Mouse (Mus musculus) neural tube, embryonic 13.5 days (tissue): ENCODE results near the gene Olfr281. TPM values are rescaled to one million over a fixed set of nuclear protein-coding genes. Genes with fewer than 3 reads are reported as not detected.

Experiments used
- ATAC-seq: fragments of 200-750 bp; cut with Nextera tagmentation; 2 replicates; pipeline ENCODE4 v1.8.0; 2017; ENCODE audit warnings: low read depth, mild to moderate bottlenecking, moderate TSS enrichment, moderate library complexity
- H3K27ac ChIP-seq: fragments of 300-500 bp; sonication (generic); replicated peaks from 2 replicates; pipeline ENCODE4 v1.5.1; 2015; ENCODE audit warnings: moderate library complexity, mild to moderate bottlenecking, inconsistent platforms
- H3K27me3 ChIP-seq: fragments of 300-500 bp; sonication (generic); 2 replicates; pipeline ENCODE4 v1.6.1; 2015; ENCODE audit warnings: mild to moderate bottlenecking, inconsistent platforms
- H3K36me3 ChIP-seq: fragments of 300-500 bp; sonication (generic); 2 replicates; pipeline ENCODE4 v1.6.1; 2015; ENCODE audit warnings: mild to moderate bottlenecking, inconsistent platforms
- H3K4me1 ChIP-seq: fragments of 300-500 bp; sonication (generic); replicated peaks from 2 replicates; pipeline ENCODE4 v1.6.1; 2015; ENCODE audit warnings: inconsistent platforms
- H3K4me2 ChIP-seq: fragments of 300-500 bp; sonication (generic); 2 replicates; pipeline ENCODE4 v1.6.1; 2015; ENCODE audit warnings: inconsistent platforms, mild to moderate bottlenecking, moderate library complexity
- H3K4me3 ChIP-seq: fragments of 300-500 bp; sonication (generic); 2 replicates; pipeline ENCODE4 v1.5.1; 2015; ENCODE audit warnings: mild to moderate bottlenecking, inconsistent platforms
- H3K9ac ChIP-seq: fragments of 300-500 bp; sonication (generic); 2 replicates; pipeline ENCODE4 v1.6.1; 2015; ENCODE audit warnings: moderate library complexity, mild to moderate bottlenecking, inconsistent platforms
- H3K9me3 ChIP-seq: fragments of 300-500 bp; sonication (generic); 2 replicates; pipeline ENCODE4 v1.6.1; 2016; ENCODE audit warnings: inconsistent platforms
- WGBS: fragments of 180-500 bp; shearing (Covaris S2); methylation state at CpG from one replicate; pipeline ENCODE4 v1.1.7; 2015; 5-methylcytosine and 5-hydroxymethylcytosine counted together
- polyA plus RNA-seq: library from polyadenylated mRNA; unstranded; fragments of >200 nt; fragmentation: Nextera tagmentation; extraction: Ambion mirVana; gene quantifications from 2 replicates; pipeline ENCODE4 v1.2.1, GENCODE M21; 2015

Gene Olfr281
- polyA plus RNA-seq, 1 experiment from 2014 or later, result not detected

GRCm38 (mm10) chr15:98444561-98444960 is 7.8 kb upstream of the Olfr281 start:
- no peak for ATAC-seq
- no peak overlapping the region for H3K27ac ChIP-seq
- no peaks in the 10 kb centered on the region for H3K9me3 ChIP-seq
- H3K4me2 ChIP-seq, result no peak overlapping the region
- H3K9ac ChIP-seq, result no peak overlapping the region
- H3K27me3 ChIP-seq, result no peaks in the 10 kb centered on the region
- H3K36me3 ChIP-seq, result no peaks in the 10 kb centered on the region
- no peak overlapping the region for H3K4me3 ChIP-seq
- H3K4me1 ChIP-seq, result no peaks in the 10 kb centered on the region
- 84% methylated on average over 3 of the region's 3 CpGs for WGBS

- Histone ChIP-seq H3K27me3 (no peaks in the 10 kb centered on the region), H3K9ac (no peak overlapping the region), H3K4me2 (no peak overlapping the region), H3K4me3 (no peak overlapping the region), H3K27ac (no peak overlapping the region), H3K36me3 (no peaks in the 10 kb centered on the region), H3K4me1 (no peaks in the 10 kb centered on the region), H3K9me3 (no peaks in the 10 kb centered on the region)
- no peak for ATAC-seq
- 62% methylated on average over 4 of the region's 4 CpGs for whole genome bisulfite sequencing
These were observed 3.9 kb upstream of the Olfr281 start for GRCm38 (mm10) chr15:98448521-98448920.

- Histone ChIP-seq H3K4me1 (no peaks in the 10 kb centered on the region), H3K27me3 (no peaks in the 10 kb centered on the region), H3K9ac (no peak within 1 kb of the TSS), H3K36me3 (no peaks in the 10 kb centered on the region), H3K27ac (no peak within 1 kb of the TSS), H3K4me3 (no peak within 1 kb of the TSS), H3K9me3 (no peaks in the 10 kb centered on the region), H3K4me2 (no peak within 1 kb of the TSS)
- 88% methylated on average over 4 of the region's 4 CpGs for WGBS
- ATAC-seq, result no peak
These were observed 17.2 kb downstream of the Olfr281 start, which contains the start of gene OR5BS1P for GRCm38 (mm10) chr15:98469596-98469995. Gene OR5BS1P, plus strand, starts transcription at chr15:98469896.

GRCm38 (mm10) chr15:98471539-98471938 is 19.2 kb downstream of the Olfr281 start:
- H3K4me1 ChIP-seq, result no peaks in the 10 kb centered on the region
- 89% methylated on average over 13 of the region's 13 CpGs for WGBS

GRCm38 (mm10) chr15:98474958-98475357 is 22.6 kb downstream of the Olfr281 start:
- ATAC-seq, result no peak
- Histone ChIP-seq H3K36me3 (no peaks in the 10 kb centered on the region), H3K9ac (no peak overlapping the region), H3K4me1 (no peaks in the 10 kb centered on the region), H3K4me2 (no peak overlapping the region), H3K27me3 (no peaks in the 10 kb centered on the region), H3K9me3 (no peaks in the 10 kb centered on the region), H3K4me3 (no peak overlapping the region), H3K27ac (no peak overlapping the region)
- WGBS, result 82% methylated on average over 10 of the region's 10 CpGs

More at GRCm38 (mm10) chr15:98471539-98471938, 19.2 kb downstream of the Olfr281 start:
- Histone ChIP-seq H3K4me2 (no peak overlapping the region), H3K27me3 (no peaks in the 10 kb centered on the region), H3K27ac (no peak overlapping the region), H3K9me3 (no peaks in the 10 kb centered on the region), H3K4me3 (no peak overlapping the region), H3K36me3 (no peaks in the 10 kb centered on the region), H3K9ac (no peak overlapping the region)
- no peak for ATAC-seq

GRCm38 (mm10) chr15:98475382-98475781 is 23.0 kb downstream of the Olfr281 start:
- Histone ChIP-seq H3K9me3 (no peaks in the 10 kb centered on the region), H3K4me2 (no peak overlapping the region), H3K36me3 (no peaks in the 10 kb centered on the region), H3K9ac (no peak overlapping the region), H3K27ac (no peak overlapping the region), H3K4me1 (no peaks in the 10 kb centered on the region), H3K27me3 (no peaks in the 10 kb centered on the region), H3K4me3 (no peak overlapping the region)
- WGBS, result 53% methylated on average over 10 of the region's 10 CpGs
- ATAC-seq, result no peak

- Histone ChIP-seq H3K36me3 (no peaks in the 10 kb centered on the region), H3K4me3 (no peak overlapping the region), H3K9ac (no peak overlapping the region), H3K4me2 (no peak overlapping the region), H3K27ac (no peak overlapping the region), H3K9me3 (no peaks in the 10 kb centered on the region), H3K4me1 (no peaks in the 10 kb centered on the region), H3K27me3 (no peaks in the 10 kb centered on the region)
- WGBS, result 86% methylated on average over 5 of the region's 5 CpGs
- ATAC-seq, result no peak
These were observed 23.9 kb downstream of the Olfr281 start for GRCm38 (mm10) chr15:98476281-98476680.

- Histone ChIP-seq H3K27ac (no peak overlapping the region), H3K4me1 (no peaks in the 10 kb centered on the region), H3K4me2 (no peak overlapping the region), H3K27me3 (no peaks in the 10 kb centered on the region), H3K36me3 (no peaks in the 10 kb centered on the region), H3K4me3 (no peak overlapping the region), H3K9me3 (no peaks in the 10 kb centered on the region), H3K9ac (no peak overlapping the region)
- ATAC-seq, result no peak
- WGBS, result 76% methylated on average over 7 of the region's 7 CpGs
These were observed 27.2 kb downstream of the Olfr281 start for GRCm38 (mm10) chr15:98479568-98480102.

- Histone ChIP-seq H3K36me3 (no peaks in the 10 kb centered on the region), H3K4me2 (no peak within 1 kb of the TSS), H3K27ac (no peak within 1 kb of the TSS), H3K4me1 (no peaks in the 10 kb centered on the region), H3K9ac (no peak within 1 kb of the TSS), H3K9me3 (no peaks in the 10 kb centered on the region), H3K4me3 (no peak within 1 kb of the TSS), H3K27me3 (no peaks in the 10 kb centered on the region)
- ATAC-seq, result no peak
- WGBS, result 64% methylated on average over 3 of the region's 3 CpGs
These were observed 30.3 kb downstream of the Olfr281 start, which contains the start of gene Lalba for GRCm38 (mm10) chr15:98482701-98483100. Gene Lalba, minus strand, starts transcription at chr15:98482721.

- WGBS, result 72% methylated on average over 18 of the region's 18 CpGs
- H3K36me3 ChIP-seq, result no peaks in the 10 kb centered on the region
- no peaks in the 10 kb centered on the region for H3K9me3 ChIP-seq
- H3K4me1 ChIP-seq, result no peaks in the 10 kb centered on the region
- H3K27me3 ChIP-seq, result no peaks in the 10 kb centered on the region
- no peak overlapping the region for H3K4me2 ChIP-seq
- ATAC-seq, result no peak
- no peak overlapping the region for H3K4me3 ChIP-seq
- no peak overlapping the region for H3K9ac ChIP-seq
- no peak overlapping the region for H3K27ac ChIP-seq
These were observed 31.8 kb downstream of the Olfr281 start for GRCm38 (mm10) chr15:98483907-98484886.

- no peaks in the 10 kb centered on the region for H3K36me3 ChIP-seq
- H3K4me1 ChIP-seq, result no peaks in the 10 kb centered on the region
- no peak overlapping the region for H3K4me3 ChIP-seq
- no peaks in the 10 kb centered on the region for H3K9me3 ChIP-seq
- ATAC-seq, result no peak
- WGBS, result 95% methylated on average over 8 of the region's 8 CpGs
- H3K9ac ChIP-seq, result no peak overlapping the region
- no peaks in the 10 kb centered on the region for H3K27me3 ChIP-seq
- H3K4me2 ChIP-seq, result no peak overlapping the region
- H3K27ac ChIP-seq, result no peak overlapping the region
These were observed 34.1 kb downstream of the Olfr281 start for GRCm38 (mm10) chr15:98486433-98487021.

- Histone ChIP-seq H3K4me2 (no peak overlapping the region), H3K27me3 (no peaks in the 10 kb centered on the region), H3K4me3 (no peak overlapping the region), H3K36me3 (no peaks in the 10 kb centered on the region), H3K9ac (no peak overlapping the region), H3K27ac (no peak overlapping the region), H3K9me3 (no peaks in the 10 kb centered on the region), H3K4me1 (no peaks in the 10 kb centered on the region)
- no peak for ATAC-seq
- 85% methylated on average over 2 of the region's 2 CpGs for WGBS
These were observed 38.9 kb downstream of the Olfr281 start for GRCm38 (mm10) chr15:98491332-98491731.
